Mouse (Mus musculus): ENCODE measurements around the gene Ubl4b.

GRCm38 (mm10) chr3:107562104-107562503 is 7.2 kb upstream of the Ubl4b start:
- no peak for TF ChIP-seq POLR2A (IDR thresholded peaks at IDR 0.05; ENCODE audit: low read depth, low read length)
- TF ChIP-seq CTCF (conservative IDR thresholded peaks at IDR 0.05; ENCODE audit: insufficient read depth, insufficient read length, low read depth, low read length), result no peak
